Mouse (Mus musculus) embryonic facial prominence, embryonic 10.5 days (tissue): ENCODE results near the gene Lect2. TPM values are rescaled to one million over a fixed set of nuclear protein-coding genes. Genes with fewer than 3 reads are reported as not detected.

Experiments used
- DNase-seq: peaks from one replicate; pipeline ENCODE4 v3.0.0-alpha.2; 2017; ENCODE audit warnings: low spot score
- H3K27ac ChIP-seq: fragments of 300-500 bp; sonication (generic); replicated peaks from 2 replicates; pipeline ENCODE4 v1.5.1; 2016; ENCODE audit warnings: mild to moderate bottlenecking
- H3K27me3 ChIP-seq: fragments of 300-500 bp; sonication (generic); replicated peaks from 2 replicates; pipeline ENCODE4 v1.6.1; 2016; ENCODE audit warnings: low read depth, mild to moderate bottlenecking; ENCODE audit not compliant: poor library complexity, severe bottlenecking
- H3K36me3 ChIP-seq: fragments of 300-500 bp; sonication (generic); replicated peaks from 2 replicates; pipeline ENCODE4 v1.6.1; 2016; ENCODE audit warnings: mild to moderate bottlenecking, moderate library complexity
- H3K4me1 ChIP-seq: fragments of 300-500 bp; sonication (generic); 2 replicates; pipeline ENCODE4 v1.6.1; 2016
- H3K4me3 ChIP-seq: fragments of 300-500 bp; sonication (generic); 2 replicates; pipeline ENCODE4 v1.5.1; 2016; ENCODE audit warnings: mild to moderate bottlenecking, moderate library complexity
- H3K9me3 ChIP-seq: fragments of 300-500 bp; sonication (generic); 2 replicates; pipeline ENCODE4 v1.6.1; 2016; ENCODE audit warnings: mild to moderate bottlenecking
- WGBS: fragments of 180-500 bp; shearing (Covaris S2); methylation state at CpG from one replicate; pipeline ENCODE4 v1.1.7; 2016; 5-methylcytosine and 5-hydroxymethylcytosine counted together
- polyA plus RNA-seq: library from polyadenylated mRNA; unstranded; fragments of >200 nt; fragmentation: Nextera tagmentation; extraction: Ambion mirVana; gene quantifications from 2 replicates; pipeline ENCODE4 v1.2.1, GENCODE M21; 2016

Gene Lect2
- polyA plus RNA-seq, 1 experiment from 2014 or later, result not detected

GRCm38 (mm10) chr13:56580450-56580849, 32.1 kb upstream of the Lect2 start:
- 78% methylated on average over 5 of the region's 5 CpGs for WGBS
- Histone ChIP-seq H3K27ac (peak overlapping the region; percentile 90), H3K4me1 (peaks cover 75% of the 10 kb centered on the region), H3K4me3 (no peak overlapping the region), H3K27me3 (no peaks in the 10 kb centered on the region), H3K9me3 (no peaks in the 10 kb centered on the region), H3K36me3 (no peaks in the 10 kb centered on the region)
- DNase-seq, result no peak

GRCm38 (mm10) chr13:56578097-56578496, 29.8 kb upstream of the Lect2 start:
- DNase-seq, result peak; percentile 34
- Histone ChIP-seq H3K4me3 (no peak overlapping the region), H3K27ac (peak overlapping the region; percentile 58), H3K9me3 (no peaks in the 10 kb centered on the region), H3K27me3 (no peaks in the 10 kb centered on the region), H3K36me3 (no peaks in the 10 kb centered on the region), H3K4me1 (peaks cover 69% of the 10 kb centered on the region)
- WGBS, result 69% methylated on average over 5 of the region's 5 CpGs

- H3K9me3 ChIP-seq, result no peaks in the 10 kb centered on the region
- no peaks in the 10 kb centered on the region for H3K27me3 ChIP-seq
- peak; percentile 83 for DNase-seq
- H3K4me1 ChIP-seq, result peaks cover 66% of the 10 kb centered on the region
- H3K27ac ChIP-seq, result peak overlapping the region; percentile 85
- WGBS, result 57% methylated on average over 12 of the region's 12 CpGs
- no peaks in the 10 kb centered on the region for H3K36me3 ChIP-seq
- no peak overlapping the region for H3K4me3 ChIP-seq
Observed at GRCm38 (mm10) chr13:56575701-56576321, 27.5 kb upstream of the Lect2 start.

- WGBS, result 69% methylated on average over 4 of the region's 4 CpGs
- Histone ChIP-seq H3K27ac (peak overlapping the region; percentile 85; the same call in 1 of the 2 replicates), H3K27me3 (no peaks in the 10 kb centered on the region), H3K9me3 (no peaks in the 10 kb centered on the region), H3K4me1 (peaks cover 59% of the 10 kb centered on the region), H3K4me3 (no peak overlapping the region), H3K36me3 (no peaks in the 10 kb centered on the region)
- DNase-seq, result no peak
Observed at GRCm38 (mm10) chr13:56575074-56575473, 26.8 kb upstream of the Lect2 start.

GRCm38 (mm10) chr13:56571645-56572044, 23.3 kb upstream of the Lect2 start:
- Histone ChIP-seq H3K9me3 (no peaks in the 10 kb centered on the region), H3K27me3 (no peaks in the 10 kb centered on the region), H3K4me3 (no peak overlapping the region), H3K36me3 (no peaks in the 10 kb centered on the region), H3K4me1 (peaks cover 48% of the 10 kb centered on the region), H3K27ac (0 out of 2 replicates have a peak overlapping the region, but pooled peaks have one; percentile 71)
- WGBS, result 91% methylated on average over 8 of the region's 8 CpGs
- no peak for DNase-seq

GRCm38 (mm10) chr13:56566336-56566735, 18.0 kb upstream of the Lect2 start:
- no peaks in the 10 kb centered on the region for H3K27me3 ChIP-seq
- no peak overlapping the region for H3K27ac ChIP-seq
- no peaks in the 10 kb centered on the region for H3K9me3 ChIP-seq
- WGBS, result 75% methylated on average over 10 of the region's 10 CpGs
- no peak for DNase-seq
- peaks cover 10% of the 10 kb centered on the region for H3K4me1 ChIP-seq
- no peak overlapping the region for H3K4me3 ChIP-seq
- no peaks in the 10 kb centered on the region for H3K36me3 ChIP-seq

- no peaks in the 10 kb centered on the region for H3K27me3 ChIP-seq
- 39% methylated on average over 6 of the region's 6 CpGs for WGBS
- H3K27ac ChIP-seq, result no peak overlapping the region
- peaks cover 15% of the 10 kb centered on the region for H3K4me1 ChIP-seq
- H3K36me3 ChIP-seq, result no peaks in the 10 kb centered on the region
- no peak overlapping the region for H3K4me3 ChIP-seq
- peak; percentile 54 for DNase-seq
- no peaks in the 10 kb centered on the region for H3K9me3 ChIP-seq
Observed at GRCm38 (mm10) chr13:56563075-56563474, 14.8 kb upstream of the Lect2 start.

- Histone ChIP-seq H3K36me3 (no peaks in the 10 kb centered on the region), H3K4me3 (no peak overlapping the region), H3K27ac (no peak overlapping the region), H3K4me1 (peaks cover 15% of the 10 kb centered on the region), H3K27me3 (no peaks in the 10 kb centered on the region), H3K9me3 (no peaks in the 10 kb centered on the region)
- 56% methylated on average over 8 of the region's 8 CpGs for WGBS
- DNase-seq, result no peak
Observed at GRCm38 (mm10) chr13:56561129-56561528, 12.8 kb upstream of the Lect2 start.

GRCm38 (mm10) chr13:56559841-56560370, 11.6 kb upstream of the Lect2 start:
- Histone ChIP-seq H3K9me3 (no peaks in the 10 kb centered on the region), H3K27me3 (no peaks in the 10 kb centered on the region), H3K36me3 (no peaks in the 10 kb centered on the region), H3K4me3 (no peak overlapping the region), H3K4me1 (peaks cover 15% of the 10 kb centered on the region), H3K27ac (no peak overlapping the region)
- no peak for DNase-seq
- WGBS, result 85% methylated on average over 6 of the region's 6 CpGs

GRCm38 (mm10) chr13:56558811-56559210, 10.5 kb upstream of the Lect2 start:
- Histone ChIP-seq H3K4me1 (peaks cover 25% of the 10 kb centered on the region), H3K9me3 (no peaks in the 10 kb centered on the region), H3K27me3 (no peaks in the 10 kb centered on the region), H3K36me3 (no peaks in the 10 kb centered on the region), H3K27ac (0 out of 2 replicates have a peak overlapping the region, but pooled peaks have one; percentile 19), H3K4me3 (no peak overlapping the region)
- WGBS, result 43% methylated on average over 3 of the region's 3 CpGs
- DNase-seq, result no peak

- 81% methylated on average over 3 of the region's 3 CpGs for WGBS
- no peaks in the 10 kb centered on the region for H3K9me3 ChIP-seq
Observed at GRCm38 (mm10) chr13:56556701-56557100, 8.4 kb upstream of the Lect2 start.

GRCm38 (mm10) chr13:56555957-56556356, 7.7 kb upstream of the Lect2 start:
- no peak for DNase-seq
- no peaks in the 10 kb centered on the region for H3K36me3 ChIP-seq
- H3K9me3 ChIP-seq, result no peaks in the 10 kb centered on the region
- WGBS, result 4% methylated on average over 1 of the region's 1 CpGs
- H3K27me3 ChIP-seq, result no peaks in the 10 kb centered on the region
- H3K4me1 ChIP-seq, result peaks cover 29% of the 10 kb centered on the region
- no peak overlapping the region for H3K4me3 ChIP-seq
- no peak overlapping the region for H3K27ac ChIP-seq

More at GRCm38 (mm10) chr13:56556701-56557100, 8.4 kb upstream of the Lect2 start:
- Histone ChIP-seq H3K36me3 (no peaks in the 10 kb centered on the region), H3K4me3 (no peak overlapping the region), H3K27ac (no peak overlapping the region; the same call in 1 of the 2 replicates), H3K27me3 (no peaks in the 10 kb centered on the region), H3K4me1 (peaks cover 29% of the 10 kb centered on the region)
- no peak for DNase-seq

- 0 out of 2 replicates have a peak overlapping the region, but pooled peaks have one; percentile 40 for H3K27ac ChIP-seq
- no peaks in the 10 kb centered on the region for H3K27me3 ChIP-seq
- no peaks in the 10 kb centered on the region for H3K36me3 ChIP-seq
- H3K4me3 ChIP-seq, result no peak overlapping the region
- WGBS, result 11% methylated on average over 2 of the region's 2 CpGs
- peak; percentile 68 for DNase-seq
- peaks cover 32% of the 10 kb centered on the region for H3K4me1 ChIP-seq
- no peaks in the 10 kb centered on the region for H3K9me3 ChIP-seq
Observed at GRCm38 (mm10) chr13:56554409-56554808, 6.1 kb upstream of the Lect2 start.
